Mouse (Mus musculus): ENCODE measurements around the gene Inafm2. TPM values are rescaled to one million over a fixed set of nuclear protein-coding genes. Genes with fewer than 3 reads are reported as not detected.

Inafm2 gene
- polyA plus RNA-seq, 1 experiment: 28.5 TPM

DNA sequence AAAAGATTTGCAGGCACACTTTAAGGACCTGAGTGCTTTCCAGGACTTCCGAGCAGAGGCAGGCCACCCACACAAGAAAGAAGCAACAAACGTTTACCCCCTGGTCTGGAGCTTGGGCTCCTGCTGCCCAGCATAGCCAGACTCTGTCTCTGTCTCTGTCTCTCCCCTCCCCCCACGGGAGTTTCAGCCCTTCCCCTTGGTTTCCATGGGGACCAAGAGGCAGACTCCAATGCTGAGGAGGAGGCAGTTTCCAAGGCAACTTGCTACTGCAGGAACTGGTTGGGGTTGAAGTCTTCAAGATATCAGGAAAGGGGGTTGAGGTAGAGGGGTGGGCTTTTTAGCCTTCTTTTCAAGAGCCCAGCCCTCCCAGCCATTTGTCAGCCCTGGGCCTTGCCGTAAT lies 31.3 kb upstream of the Inafm2 start:
- H3K4me1 ChIP-seq (ENCODE audit: control insufficient read depth, insufficient read depth, low read length): peaks cover 10% of the 10 kb centered on the region
- TF ChIP-seq POLR2A (IDR thresholded peaks at IDR 0.05; ENCODE audit: borderline replicate concordance, control insufficient read depth, low read depth, low read length) (no peak), CTCF (IDR thresholded peaks at IDR 0.05; ENCODE audit: control insufficient read depth, insufficient read depth, low read length) (no peak)
- WGBS: 63% methylated on average over 4 of the region's 4 CpGs
- no peak overlapping the region for H3K27ac ChIP-seq (ENCODE audit: control insufficient read depth, insufficient read depth, low read depth, low read length, poor library complexity)
- no peak overlapping the region for H3K4me3 ChIP-seq (replicated peaks; ENCODE audit: control insufficient read depth, low read depth, low read length)

DNA sequence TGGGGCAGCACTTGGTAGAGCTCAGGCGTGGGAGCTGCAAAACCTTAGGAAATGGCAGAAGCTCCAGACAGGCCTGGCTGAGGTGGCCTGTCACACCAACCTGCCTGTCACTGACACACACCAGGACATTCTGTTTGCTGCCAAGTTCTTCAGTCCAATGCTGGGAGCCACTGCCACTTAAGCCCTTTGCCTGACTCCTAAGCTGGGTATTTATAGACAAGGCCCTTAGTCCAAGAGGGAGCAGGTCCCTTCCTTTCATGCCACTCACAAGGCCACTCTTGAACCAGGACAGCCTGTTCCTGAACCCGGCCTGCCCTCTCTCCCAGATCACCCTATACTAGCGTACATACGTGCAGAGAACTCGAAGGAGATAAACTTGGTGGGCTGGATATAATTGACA lies 28.9 kb upstream of the Inafm2 start:
- Histone ChIP-seq H3K4me1 (ENCODE audit: control insufficient read depth, insufficient read depth, low read length) (peaks cover 4% of the 10 kb centered on the region; the same call in 1 of the 2 replicates), H3K27ac (ENCODE audit: control insufficient read depth, insufficient read depth, low read depth, low read length, poor library complexity) (no peak overlapping the region), H3K4me3 (replicated peaks; ENCODE audit: control insufficient read depth, low read depth, low read length) (no peak overlapping the region)
- TF ChIP-seq POLR2A (IDR thresholded peaks at IDR 0.05; ENCODE audit: borderline replicate concordance, control insufficient read depth, low read depth, low read length): no peak
- TF ChIP-seq CTCF (IDR thresholded peaks at IDR 0.05; ENCODE audit: control insufficient read depth, insufficient read depth, low read length): no peak
- 85% methylated on average over 5 of the region's 5 CpGs for WGBS

DNA sequence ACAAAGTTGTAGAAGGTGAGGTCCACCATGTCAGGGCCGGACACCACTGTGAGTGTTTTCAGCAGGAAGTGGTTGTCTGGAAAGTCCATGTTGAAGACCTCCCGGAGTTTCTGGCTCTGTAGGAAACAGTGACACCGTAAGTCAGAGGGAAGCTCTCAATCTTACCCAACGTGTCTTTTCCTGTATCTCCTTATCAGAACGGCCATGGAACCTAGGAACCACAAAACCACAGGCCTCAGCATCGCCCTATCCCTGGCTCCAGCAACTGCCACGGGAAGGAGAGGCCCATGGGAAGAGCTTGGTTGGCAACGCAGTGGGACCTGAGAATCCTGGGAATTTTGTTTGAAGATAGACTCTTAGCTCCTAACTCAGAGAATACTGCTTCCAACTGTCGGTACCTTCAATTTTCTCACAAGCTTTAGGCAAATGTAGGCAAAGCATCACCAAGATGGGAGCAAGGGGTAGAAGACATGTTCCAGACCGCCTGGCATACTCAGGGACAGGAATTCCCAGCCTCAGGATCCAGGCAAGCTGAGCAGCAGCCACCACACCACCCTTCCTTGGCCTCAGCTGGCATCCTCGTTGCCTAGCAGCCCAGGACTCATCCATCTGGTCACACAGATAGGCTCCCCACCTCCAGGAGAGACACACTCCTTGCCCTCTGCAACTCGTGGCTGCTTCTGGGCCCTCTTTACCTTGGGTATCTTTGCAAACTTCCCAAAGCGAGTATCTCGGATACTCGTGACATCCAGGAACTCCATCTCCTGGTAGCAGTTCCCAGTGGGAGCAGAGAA lies 21.7 kb upstream of the Inafm2 start:
- H3K4me3 ChIP-seq (replicated peaks; ENCODE audit: control insufficient read depth, low read depth, low read length): no peak overlapping the region
- H3K4me1 ChIP-seq (ENCODE audit: control insufficient read depth, insufficient read depth, low read length): peaks cover 2% of the 10 kb centered on the region; the same call in 1 of the 2 replicates
- H3K27ac ChIP-seq (ENCODE audit: control insufficient read depth, insufficient read depth, low read depth, low read length, poor library complexity): no peak overlapping the region
- TF ChIP-seq CTCF (IDR thresholded peaks at IDR 0.05; ENCODE audit: control insufficient read depth, insufficient read depth, low read length): no peak
- no peak for TF ChIP-seq POLR2A (IDR thresholded peaks at IDR 0.05; ENCODE audit: borderline replicate concordance, control insufficient read depth, low read depth, low read length)
- 47% methylated on average over 15 of the region's 15 CpGs for WGBS

DNA sequence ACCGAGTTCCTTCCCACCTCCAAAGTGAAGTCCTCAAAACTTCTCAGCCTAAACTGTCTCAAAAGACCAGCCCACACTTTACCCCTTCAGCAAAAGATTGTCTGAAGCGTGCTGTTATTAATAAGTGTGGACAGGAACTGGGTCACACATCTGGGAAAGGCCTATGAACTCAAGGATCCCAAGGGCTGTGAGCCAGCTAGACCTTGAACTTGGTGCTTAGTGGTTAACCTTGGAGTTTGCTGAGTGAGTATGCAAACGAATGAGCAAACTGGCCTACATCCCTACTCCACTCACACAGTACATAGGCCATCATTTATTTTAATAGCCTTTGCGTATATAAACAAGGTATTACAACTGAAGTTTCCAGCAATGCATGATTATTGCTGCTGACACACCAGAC lies 20.0 kb upstream of the Inafm2 start:
- H3K27ac ChIP-seq (ENCODE audit: control insufficient read depth, insufficient read depth, low read depth, low read length, poor library complexity): no peak overlapping the region
- 78% methylated on average over 4 of the region's 4 CpGs for WGBS

DNA sequence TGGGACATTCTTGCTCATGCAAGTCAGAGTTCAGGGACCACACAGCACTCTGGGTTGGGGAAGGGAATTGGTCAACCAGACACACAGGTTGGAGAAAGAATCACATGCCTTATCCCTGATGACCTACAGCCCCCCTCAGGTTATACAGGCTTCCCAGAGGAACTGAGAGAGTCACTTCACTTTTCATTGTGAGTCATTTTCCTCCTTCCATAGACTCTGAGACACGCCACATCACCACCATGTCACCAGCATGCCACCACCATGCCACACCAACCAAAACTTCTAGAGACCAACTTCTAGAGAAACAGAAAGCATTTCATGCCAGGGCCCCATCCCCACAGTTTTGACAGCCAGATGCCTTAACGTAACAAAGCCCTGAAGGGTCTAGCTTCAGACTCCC lies 18.7 kb upstream of the Inafm2 start:
- no peak overlapping the region; the same call in 1 of the 2 replicates for H3K27ac ChIP-seq (ENCODE audit: control insufficient read depth, insufficient read depth, low read depth, low read length, poor library complexity)
- H3K4me3 ChIP-seq (replicated peaks; ENCODE audit: control insufficient read depth, low read depth, low read length): peak overlapping the region; percentile 93
- WGBS: 23% methylated on average over 2 of the region's 2 CpGs
- H3K4me1 ChIP-seq (ENCODE audit: control insufficient read depth, insufficient read depth, low read length): peaks cover 6% of the 10 kb centered on the region; the same call in 1 of the 2 replicates
- TF ChIP-seq CTCF (IDR thresholded peaks at IDR 0.05; ENCODE audit: control insufficient read depth, insufficient read depth, low read length) (no peak), POLR2A (IDR thresholded peaks at IDR 0.05; ENCODE audit: borderline replicate concordance, control insufficient read depth, low read depth, low read length) (no peak)

More for the DNA sequence above, 20.0 kb upstream of the Inafm2 start:
- peaks cover 5% of the 10 kb centered on the region; the same call in 1 of the 2 replicates for H3K4me1 ChIP-seq (ENCODE audit: control insufficient read depth, insufficient read depth, low read length)
- TF ChIP-seq CTCF (IDR thresholded peaks at IDR 0.05; ENCODE audit: control insufficient read depth, insufficient read depth, low read length) (no peak), POLR2A (IDR thresholded peaks at IDR 0.05; ENCODE audit: borderline replicate concordance, control insufficient read depth, low read depth, low read length) (no peak)
- no peak overlapping the region for H3K4me3 ChIP-seq (replicated peaks; ENCODE audit: control insufficient read depth, low read depth, low read length)

DNA sequence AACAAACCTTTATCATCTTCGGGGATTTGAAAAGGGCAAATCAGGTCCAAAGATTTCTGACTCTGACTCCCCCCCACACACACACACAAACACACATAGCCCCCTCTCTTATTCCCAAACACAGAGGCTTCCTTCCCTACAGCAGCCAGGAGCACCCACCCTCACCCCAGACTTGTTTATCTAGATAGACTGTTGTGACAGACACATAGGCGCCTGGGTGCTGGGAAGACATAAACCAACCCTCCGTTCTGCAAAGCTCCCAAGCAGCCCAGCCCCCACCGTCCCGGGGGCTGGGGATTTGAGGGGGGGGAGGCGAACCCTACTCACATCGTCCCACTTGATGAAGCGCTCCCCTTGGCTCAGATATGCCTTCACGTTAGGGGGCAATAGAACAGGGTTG lies 17.6 kb upstream of the Inafm2 start:
- H3K4me1 ChIP-seq (ENCODE audit: control insufficient read depth, insufficient read depth, low read length): peaks cover 6% of the 10 kb centered on the region; the same call in 1 of the 2 replicates
- TF ChIP-seq CTCF (IDR thresholded peaks at IDR 0.05; ENCODE audit: control insufficient read depth, insufficient read depth, low read length): no peak
- no peak for TF ChIP-seq POLR2A (IDR thresholded peaks at IDR 0.05; ENCODE audit: borderline replicate concordance, control insufficient read depth, low read depth, low read length)
- peak overlapping the region; percentile 92 for H3K27ac ChIP-seq (ENCODE audit: control insufficient read depth, insufficient read depth, low read depth, low read length, poor library complexity)
- WGBS: 2% methylated on average over 9 of the region's 9 CpGs
- H3K4me3 ChIP-seq (replicated peaks; ENCODE audit: control insufficient read depth, low read depth, low read length): peak overlapping the region; percentile 93

DNA sequence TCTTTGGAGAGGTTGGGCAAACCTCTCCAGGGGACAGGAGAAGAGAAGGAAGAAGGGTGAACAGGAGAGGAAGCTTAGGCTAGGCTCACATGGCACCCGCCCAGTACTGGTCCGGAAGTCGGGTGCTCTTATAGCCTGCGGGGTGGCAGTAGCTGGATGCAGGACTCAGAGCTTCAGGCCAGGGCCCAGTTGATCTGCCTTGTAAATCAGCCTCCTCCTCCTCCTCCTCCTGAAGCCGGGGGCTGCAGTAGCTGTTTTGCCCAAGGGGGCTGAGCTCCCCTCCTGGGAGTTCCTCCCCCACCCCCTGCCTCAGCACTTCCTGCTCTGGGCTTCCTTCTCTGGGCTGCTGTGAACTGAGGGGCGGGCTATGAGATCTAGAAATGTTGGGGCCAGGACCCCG lies 17.2 kb upstream of the Inafm2 start, which contains the start of gene Plcb2:
TSS of gene Plcb2 (minus strand) at position 102 of the 400 bp plus-strand sequence.
- Histone ChIP-seq H3K4me3 (replicated peaks; ENCODE audit: control insufficient read depth, low read depth, low read length) (peak within 1 kb of the TSS; percentile 93), H3K4me1 (ENCODE audit: control insufficient read depth, insufficient read depth, low read length) (peaks cover 6% of the 10 kb centered on the region; the same call in 1 of the 2 replicates), H3K27ac (ENCODE audit: control insufficient read depth, insufficient read depth, low read depth, low read length, poor library complexity) (peak within 1 kb of the TSS; percentile 92)
- WGBS: 4% methylated on average over 7 of the region's 7 CpGs
- TF ChIP-seq POLR2A (IDR thresholded peaks at IDR 0.05; ENCODE audit: borderline replicate concordance, control insufficient read depth, low read depth, low read length) (peak; percentile 58; the same call in 1 of the 2 replicates), CTCF (IDR thresholded peaks at IDR 0.05; ENCODE audit: control insufficient read depth, insufficient read depth, low read length) (no peak)

DNA sequence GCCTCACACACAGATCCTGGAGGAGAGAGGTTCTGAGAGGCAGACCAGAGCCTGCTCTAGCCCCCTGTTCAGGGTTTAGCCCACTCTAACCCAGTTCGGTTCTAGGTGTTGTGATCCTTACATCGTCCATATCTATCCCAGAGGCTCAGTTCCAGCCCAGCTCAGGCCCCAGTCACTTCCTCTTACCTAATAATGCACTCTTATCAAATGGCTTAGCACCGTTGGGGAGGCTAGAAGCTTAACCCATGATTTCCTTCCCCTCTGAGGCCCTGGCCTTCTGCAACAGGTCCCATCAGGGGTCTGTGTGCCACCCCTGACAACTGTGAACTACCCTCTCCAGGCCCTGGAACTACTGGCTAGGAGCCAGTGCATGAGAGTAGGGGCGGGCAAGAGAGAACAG lies 16.4 kb upstream of the Inafm2 start:
- Histone ChIP-seq H3K4me3 (replicated peaks; ENCODE audit: control insufficient read depth, low read depth, low read length) (peak overlapping the region; percentile 19), H3K27ac (ENCODE audit: control insufficient read depth, insufficient read depth, low read depth, low read length, poor library complexity) (peak overlapping the region; percentile 92), H3K4me1 (ENCODE audit: control insufficient read depth, insufficient read depth, low read length) (peaks cover 6% of the 10 kb centered on the region; the same call in 1 of the 2 replicates)
- no peak for TF ChIP-seq CTCF (IDR thresholded peaks at IDR 0.05; ENCODE audit: control insufficient read depth, insufficient read depth, low read length)
- no peak for TF ChIP-seq POLR2A (IDR thresholded peaks at IDR 0.05; ENCODE audit: borderline replicate concordance, control insufficient read depth, low read depth, low read length)
- WGBS: 2% methylated on average over 4 of the region's 4 CpGs
